Mouse (Mus musculus) MEL (cell line): ENCODE measurements around the gene Cdkn2d. TPM values are rescaled to one million over a fixed set of nuclear protein-coding genes. Genes with fewer than 3 reads are reported as not detected.

Experiments
- DNase-seq: peaks from one replicate; pipeline ENCODE4 v3.0.0; 2011; ENCODE audit warnings: low read depth, low spot score
- H3K27ac ChIP-seq: 2 replicates; pipeline ENCODE4 v1.5.1; 2012; ENCODE audit warnings: low read depth, mild to moderate bottlenecking, control low read depth, low read length, moderate library complexity; ENCODE audit not compliant: control insufficient read depth
- H3K27me3 ChIP-seq, 2 experiments: fragments of 150-350 bp in 1 of 2; sonication (generic) in 1 of 2; 2 replicates each; pipeline ENCODE4 v1.6.1; 2012; ENCODE audit warnings: low read length in 2 of 2, mild to moderate bottlenecking in 2 of 2, improper control_type of control experiment in 1 of 2, moderate library complexity in 1 of 2; ENCODE audit not compliant: insufficient read depth in 2 of 2, control insufficient read depth in 1 of 2
- H3K36me3 ChIP-seq, 2 experiments: 2 replicates each; pipeline ENCODE4 v1.6.1; 2012 to 2014; ENCODE audit warnings: low read length in 2 of 2, improper control_type of control experiment in 1 of 2, inconsistent platforms in 1 of 2, mild to moderate bottlenecking in 1 of 2; ENCODE audit not compliant: insufficient read depth in 2 of 2, control insufficient read depth in 1 of 2
- H3K4me1 ChIP-seq, 2 experiments: fragments of 150-350 bp in 1 of 2; sonication (generic) in 1 of 2; 2 replicates each; pipeline ENCODE4 v1.6.1; 2012; ENCODE audit warnings: low read length in 2 of 2, improper control_type of control experiment in 1 of 2, mild to moderate bottlenecking in 1 of 2; ENCODE audit not compliant: insufficient read depth in 2 of 2, control insufficient read depth in 1 of 2
- H3K4me3 ChIP-seq, 2 experiments: fragments of 150-350 bp in 1 of 2; sonication (generic) in 1 of 2; 2 replicates each; pipeline ENCODE4 v1.5.1; 2012; ENCODE audit warnings: low read depth in 2 of 2, low read length in 2 of 2, mild to moderate bottlenecking in 2 of 2, moderate library complexity in 2 of 2, control low read depth in 1 of 2, improper control_type of control experiment in 1 of 2; ENCODE audit not compliant: control insufficient read depth in 1 of 2, insufficient read depth in 1 of 2
- H3K79me2 ChIP-seq: 2 replicates; pipeline ENCODE4 v1.6.1; 2012; ENCODE audit warnings: mild to moderate bottlenecking, low read length, moderate library complexity; ENCODE audit not compliant: control insufficient read depth, poor library complexity, insufficient read depth
- H3K9ac ChIP-seq: 2 replicates; pipeline ENCODE4 v1.6.1; 2012; ENCODE audit warnings: low read depth, mild to moderate bottlenecking, control low read depth, low read length, moderate library complexity; ENCODE audit not compliant: control insufficient read depth, poor library complexity, severe bottlenecking
- H3K9me3 ChIP-seq: fragments of 150-350 bp; sonication (generic); replicated peaks from 2 replicates; pipeline ENCODE4 v1.6.1; 2012; ENCODE audit warnings: mild to moderate bottlenecking, low read length, improper control_type of control experiment, moderate library complexity; ENCODE audit not compliant: insufficient read depth
- CHD1 ChIP-seq: IDR thresholded peaks from 2 replicates; pipeline ENCODE4 v1.6.1; 2012; ENCODE audit warnings: low read depth, mild to moderate bottlenecking, inconsistent platforms, low read length, improper control_type of control experiment
- CHD2 ChIP-seq: IDR thresholded peaks from 2 replicates; pipeline ENCODE4 v1.6.1; 2011; ENCODE audit warnings: low read length, improper control_type of control experiment
- CTCF ChIP-seq, 3 experiments: IDR thresholded peaks in 2 of 3; conservative IDR thresholded peaks in 1 of 3; 2 replicates each; pipeline ENCODE4 v1.5.1; 2011 to 2012; ENCODE audit warnings: low read length in 3 of 3, low read depth in 2 of 3, mild to moderate bottlenecking in 2 of 3, improper control_type of control experiment in 1 of 3, inconsistent platforms in 1 of 3, mixed read lengths in 1 of 3, moderate library complexity in 1 of 3; ENCODE audit not compliant: control insufficient read depth in 1 of 3, insufficient read depth in 1 of 3, poor library complexity in 1 of 3, severe bottlenecking in 1 of 3
- E2F4 ChIP-seq: IDR thresholded peaks from 2 replicates; pipeline ENCODE4 v1.6.1; 2011; ENCODE audit warnings: low read depth, low read length, improper control_type of control experiment, borderline replicate concordance
- ELF1 ChIP-seq: IDR thresholded peaks from 2 replicates; pipeline ENCODE4 v1.6.1; 2014; ENCODE audit warnings: low read depth, mild to moderate bottlenecking, inconsistent platforms, low read length, improper control_type of control experiment, moderate library complexity
- GABPA ChIP-seq: IDR thresholded peaks from 2 replicates; pipeline ENCODE4 v1.6.1; 2012; ENCODE audit warnings: low read depth, mild to moderate bottlenecking, inconsistent platforms, low read length, improper control_type of control experiment, moderate library complexity
- GATA1 ChIP-seq: IDR thresholded peaks from 2 replicates; pipeline ENCODE4 v1.6.1; 2011; ENCODE audit warnings: low read depth, low read length, improper control_type of control experiment
- HCFC1 ChIP-seq: IDR thresholded peaks from 2 replicates; pipeline ENCODE4 v1.6.1; 2012; ENCODE audit warnings: low read depth, mild to moderate bottlenecking, inconsistent platforms, low read length, improper control_type of control experiment, moderate library complexity
- JUND ChIP-seq: IDR thresholded peaks from 2 replicates; pipeline ENCODE4 v1.6.1; 2011; ENCODE audit warnings: low read depth, mild to moderate bottlenecking, improper control_type of control experiment, low read length
- KAT2A ChIP-seq: conservative IDR thresholded peaks from 2 replicates; pipeline ENCODE4 v1.6.1; 2012; ENCODE audit warnings: low read depth, low read length, improper control_type of control experiment, inconsistent platforms
- MAZ ChIP-seq: IDR thresholded peaks from 2 replicates; pipeline ENCODE4 v1.6.1; 2012; ENCODE audit warnings: low read depth, mild to moderate bottlenecking, inconsistent platforms, low read length, improper control_type of control experiment
- MYC ChIP-seq: IDR thresholded peaks from 2 replicates; pipeline ENCODE4 v1.6.1; 2011; ENCODE audit warnings: low read depth, mild to moderate bottlenecking, low read length, improper control_type of control experiment, moderate library complexity
- NELFE ChIP-seq: IDR thresholded peaks from 2 replicates; pipeline ENCODE4 v1.6.1; 2011; ENCODE audit warnings: low read depth, low read length, improper control_type of control experiment
- RAD21 ChIP-seq: IDR thresholded peaks from 2 replicates; pipeline ENCODE4 v1.6.1; 2011; ENCODE audit warnings: mild to moderate bottlenecking, low read depth, low read length, improper control_type of control experiment
- RCOR1 ChIP-seq: IDR thresholded peaks from 2 replicates; pipeline ENCODE4 v1.6.1; 2012; ENCODE audit warnings: low read depth, mild to moderate bottlenecking, inconsistent platforms, low read length, improper control_type of control experiment
- SIN3A ChIP-seq: IDR thresholded peaks from 2 replicates; pipeline ENCODE4 v1.6.1; 2012; ENCODE audit warnings: low read length, improper control_type of control experiment, inconsistent platforms
- SMC3 ChIP-seq: IDR thresholded peaks from 2 replicates; pipeline ENCODE4 v1.6.1; 2011; ENCODE audit warnings: low read depth, low read length, improper control_type of control experiment
- TAL1 ChIP-seq: IDR thresholded peaks from 2 replicates; pipeline ENCODE4 v1.6.1; 2012; ENCODE audit warnings: mild to moderate bottlenecking, inconsistent platforms, low read length, moderate library complexity, mixed read lengths
- TCF12 ChIP-seq: IDR thresholded peaks from 2 replicates; pipeline ENCODE4 v1.6.1; 2014; ENCODE audit warnings: low read depth, mild to moderate bottlenecking, inconsistent platforms, low read length, improper control_type of control experiment, moderate library complexity
- UBTF ChIP-seq: IDR thresholded peaks from 2 replicates; pipeline ENCODE4 v1.6.1; 2012; ENCODE audit warnings: low read depth, mild to moderate bottlenecking, inconsistent platforms, low read length, improper control_type of control experiment, moderate library complexity, borderline replicate concordance; ENCODE audit not compliant: insufficient read depth
- USF1 ChIP-seq: IDR thresholded peaks from 2 replicates; pipeline ENCODE4 v1.6.1; 2014; ENCODE audit warnings: low read depth, mild to moderate bottlenecking, inconsistent platforms, low read length, improper control_type of control experiment, moderate library complexity
- USF2 ChIP-seq, 2 experiments: IDR thresholded peaks; 2 replicates each; pipeline ENCODE4 v1.6.1; 2011 to 2012; ENCODE audit warnings: improper control_type of control experiment in 2 of 2, low read length in 2 of 2, borderline replicate concordance in 1 of 2, inconsistent platforms in 1 of 2, low read depth in 1 of 2, mild to moderate bottlenecking in 1 of 2; ENCODE audit not compliant: insufficient read depth in 1 of 2
- ZKSCAN1 ChIP-seq: IDR thresholded peaks from 2 replicates; pipeline ENCODE4 v1.6.1; 2012; ENCODE audit warnings: low read depth, mild to moderate bottlenecking, inconsistent platforms, low read length, improper control_type of control experiment, moderate library complexity
- ZNF384 ChIP-seq: IDR thresholded peaks from 2 replicates; pipeline ENCODE4 v1.6.1; 2012; ENCODE audit warnings: low read depth, mild to moderate bottlenecking, inconsistent platforms, low read length, improper control_type of control experiment
- polyA plus RNA-seq, 2 experiments: library from polyadenylated mRNA; stranded (reverse) in 1 of 2; unstranded in 1 of 2; fragments of >175 nt in 1 of 2; fragments of >200 nt in 1 of 2; gene quantifications; 2 replicates each; pipeline versions ENCODE4 v1.2.1 to v1.2.4; 2012; ENCODE audit warnings: low replicate concordance in 2 of 2, low read depth in 1 of 2; ENCODE audit not compliant: insufficient read length in 2 of 2, insufficient read depth in 1 of 2, missing spikeins in 1 of 2
- total RNA-seq: library from RNA; depleted of rRNA; stranded (reverse); fragments of 300-350 nt; gene quantifications from 2 replicates; pipeline ENCODE4 v1.2.3, GENCODE M21; 2012

The Cdkn2d gene
- total and polyA plus RNA-seq, 3 experiments: 40.1 to 67.9 TPM; not detected in 1

GRCm38 (mm10) chr9:21309150-21309741 is 18.0 kb upstream of the Cdkn2d start (continued):
- no peak for TF ChIP-seq UBTF
- no peak for TF ChIP-seq E2F4
- no peak for TF ChIP-seq TCF12
- TF ChIP-seq ZKSCAN1: no peak
- TF ChIP-seq TAL1: 0 out of 2 replicates have a peak, but pooled peaks have one; percentile 4
- TF ChIP-seq MAZ: no peak
- no peak for TF ChIP-seq JUND
- TF ChIP-seq RAD21: no peak
- TF ChIP-seq USF1: peak; percentile 54
- no peak for TF ChIP-seq ZNF384
- no peak for TF ChIP-seq GABPA
- TF ChIP-seq SIN3A: peak; percentile 63; the same call in 1 of the 2 replicates
- TF ChIP-seq ELF1: 0 out of 2 replicates have a peak, but pooled peaks have one; percentile 14
- TF ChIP-seq NELFE: peak; percentile 54
- TF ChIP-seq RCOR1: no peak
- TF ChIP-seq GATA1: peak; percentile 53
- 0 out of 2 replicates have a peak, but pooled peaks have one; percentile 22 for TF ChIP-seq MYC
- peak; percentile 87 for TF ChIP-seq CHD2
- no peak for TF ChIP-seq USF2 (IDR thresholded peaks at IDR 0.05; ENCODE audit: borderline replicate concordance in 1 of 2, insufficient read depth in 1 of 2, low read depth in 1 of 2, low read length in 2 of 2)
- no peak for TF ChIP-seq CHD1
- no peak for TF ChIP-seq KAT2A
- TF ChIP-seq HCFC1: 0 out of 2 replicates have a peak, but pooled peaks have one; percentile 51
- no peak for TF ChIP-seq CTCF (IDR thresholded peaks at IDR 0.05 in 2 of 3, conservative IDR thresholded peaks at IDR 0.05 in 1 of 3; ENCODE audit: control insufficient read depth in 1 of 3, insufficient read depth in 1 of 3, low read depth in 2 of 3, low read length in 3 of 3, poor library complexity in 1 of 3, severe bottlenecking in 1 of 3)
- no peak for TF ChIP-seq SMC3

- Histone ChIP-seq H3K4me3 (no peak overlapping the region), H3K36me3 (no peaks in the 10 kb centered on the region), H3K4me1 (no peaks in the 10 kb centered on the region), H3K27me3 (peaks cover 8% of the 10 kb centered on the region in 2 experiments; a peak in 3 of 4 replicates), H3K9me3 (no peaks in the 10 kb centered on the region), H3K79me2 (no peaks in the 10 kb centered on the region), H3K9ac (no peak overlapping the region), H3K27ac (no peak overlapping the region)
- DNase-seq: no peak
- TF ChIP-seq ZKSCAN1: no peak
- no peak for TF ChIP-seq ZNF384
Measured at GRCm38 (mm10) chr9:21305065-21305464, 13.9 kb upstream of the Cdkn2d start.
